Mouse (Mus musculus): ENCODE measurements at regions not wholly inside any gene's neighbourhood (a gene's known extent, or its start where the extent isn't known, plus 50 kb on each side); places are given as distances from the start of the nearest gene placed in this dataset.
"Not testable (repeated sequence)": the region's sequence is repeated elsewhere in the genome, so short reads cannot be mapped to it uniquely, and the experiment has no call there.

- no peak for DNase-seq
Observed at GRCm38 (mm10) chr1:113932492-113932891, 1752.1 kb upstream of the Cntnap5a start.

DNA sequence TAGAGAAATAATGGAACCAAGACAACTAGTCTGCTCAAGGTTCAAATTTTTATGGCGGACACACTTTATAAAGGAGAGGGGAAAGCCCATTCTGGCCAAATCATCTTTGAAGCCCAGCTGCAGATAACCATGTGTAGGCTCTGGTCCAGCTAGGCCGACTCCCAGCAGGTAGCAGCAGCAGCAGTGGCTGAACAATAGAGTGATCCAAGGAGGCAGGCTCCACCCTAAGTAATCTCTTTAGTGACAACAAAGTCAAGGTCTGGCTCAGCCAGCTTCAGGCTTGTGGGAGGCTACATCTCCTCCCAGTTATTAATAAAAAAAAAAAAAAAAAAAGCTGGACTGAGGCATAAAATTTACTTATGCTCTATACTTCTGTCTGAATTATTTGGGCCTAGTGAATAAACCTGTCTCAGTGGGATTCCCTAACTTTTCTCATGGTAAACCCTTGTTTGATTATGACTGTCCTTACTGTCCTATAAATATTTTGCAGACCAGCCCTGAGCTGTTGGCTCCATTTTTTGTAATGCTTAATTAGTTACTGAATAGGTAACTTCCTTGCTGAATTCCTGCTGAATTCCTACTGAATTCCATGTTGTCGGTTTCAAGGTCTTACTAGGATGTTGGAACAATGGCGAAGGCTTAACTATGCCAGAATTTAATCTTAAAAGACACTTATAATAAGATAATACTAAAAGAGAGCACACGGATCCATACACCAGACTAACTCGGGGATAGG lies 1726.4 kb upstream of the Cntnap5a start:
- DNase-seq: no peak

GRCm38 (mm10) chr1:113959267-113959666 lies 1725.3 kb upstream of the Cntnap5a start:
- not testable (repeated sequence) for DNase-seq

DNA sequence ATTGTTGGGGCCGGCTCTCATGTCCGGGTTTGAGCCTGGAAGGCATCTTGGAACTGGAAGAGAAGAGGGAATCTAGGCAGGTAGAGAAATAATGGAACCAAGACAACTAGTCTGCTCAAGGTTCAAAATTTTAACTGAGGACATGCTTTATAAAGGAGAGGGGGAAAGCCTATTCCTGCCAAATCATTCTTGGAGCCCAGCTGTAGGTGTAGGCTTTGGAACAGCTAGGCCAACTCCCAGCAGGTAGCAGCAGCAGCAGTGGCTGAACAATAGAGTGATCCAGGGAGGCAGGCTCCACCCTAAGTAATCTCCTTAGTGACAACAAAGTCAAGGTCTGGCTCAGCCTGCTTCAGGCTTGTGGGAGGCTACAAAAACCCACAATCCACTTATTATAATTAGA lies 1720.6 kb upstream of the Cntnap5a start:
- not testable (repeated sequence) for DNase-seq

DNA sequence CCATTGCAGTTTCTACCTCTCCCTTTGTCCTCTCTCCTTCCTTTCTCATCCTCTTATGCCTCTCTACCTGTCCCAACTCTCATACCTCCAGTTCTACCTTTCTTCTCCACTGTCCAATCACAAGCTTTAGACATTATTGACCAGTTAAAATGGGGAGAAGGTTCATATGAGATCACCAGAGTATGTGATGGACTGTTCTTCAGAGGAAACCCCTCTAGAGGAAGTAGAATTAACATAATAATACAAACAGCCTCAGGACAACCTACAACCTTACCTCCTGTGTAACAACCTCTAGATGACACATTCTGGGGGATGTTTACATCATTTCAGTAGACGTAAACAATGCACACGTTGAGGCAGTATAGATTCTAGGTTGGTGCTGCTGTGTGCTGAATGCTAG lies 1720.1 kb upstream of the Cntnap5a start:
- no peak for DNase-seq

GRCm38 (mm10) chr1:113970617-113971016 lies 1713.9 kb upstream of the Cntnap5a start:
- DNase-seq: no peak

DNA sequence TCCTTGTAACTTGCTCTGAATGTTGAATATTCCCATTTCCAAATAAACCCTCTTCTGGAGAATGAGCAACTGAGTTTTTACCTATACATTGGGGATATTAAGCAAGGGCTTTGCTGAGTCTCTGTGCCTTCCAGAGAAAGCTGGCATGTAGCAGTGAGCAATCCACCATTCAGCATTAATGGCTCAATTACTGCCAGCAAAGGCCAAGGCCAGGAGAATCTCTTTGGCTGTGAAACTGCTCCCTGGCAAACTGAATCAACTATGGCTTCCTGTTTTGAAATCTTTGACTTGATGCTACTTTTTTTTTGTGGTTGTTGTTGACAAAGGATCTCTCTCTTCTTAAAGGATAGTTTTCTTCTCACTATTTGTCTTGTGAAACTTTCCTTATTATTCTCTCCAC lies 1704.4 kb upstream of the Cntnap5a start:
- peak; percentile 37 for DNase-seq

DNA sequence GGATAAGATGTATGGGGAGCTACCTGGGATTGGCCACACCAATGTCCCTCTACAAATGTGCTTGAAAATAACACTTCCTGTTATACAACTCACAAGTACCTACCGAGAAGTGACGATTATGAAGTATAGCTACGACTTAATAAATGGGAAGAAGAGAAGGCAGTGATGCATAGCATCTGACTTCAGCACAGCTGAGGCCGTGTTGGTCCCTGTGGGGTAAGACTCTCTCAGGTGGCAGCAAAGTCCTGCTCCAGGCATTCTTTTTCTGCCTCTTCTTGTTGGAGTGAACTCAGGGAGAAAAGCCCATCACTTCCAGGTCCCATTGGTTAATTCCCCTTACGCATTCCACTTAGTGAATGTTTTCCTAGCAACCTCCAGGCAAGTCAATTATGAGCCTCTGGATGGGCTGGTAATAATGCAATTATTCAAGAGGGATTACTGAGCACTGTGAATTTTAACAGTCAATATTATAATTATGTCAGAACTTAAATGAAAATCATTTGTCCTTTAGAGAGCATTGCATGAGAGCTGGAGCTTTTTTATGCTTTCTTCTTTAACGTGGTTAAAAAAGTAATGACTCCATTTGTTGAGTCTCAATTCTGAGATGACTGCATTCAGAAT lies 1694.8 kb upstream of the Cntnap5a start:
- DNase-seq: no peak

- no peak for DNase-seq
Observed at GRCm38 (mm10) chr1:113992488-113992887, 1692.1 kb upstream of the Cntnap5a start.

GRCm38 (mm10) chr1:114037877-114038276 lies 1646.7 kb upstream of the Cntnap5a start:
- no peak for DNase-seq

DNA sequence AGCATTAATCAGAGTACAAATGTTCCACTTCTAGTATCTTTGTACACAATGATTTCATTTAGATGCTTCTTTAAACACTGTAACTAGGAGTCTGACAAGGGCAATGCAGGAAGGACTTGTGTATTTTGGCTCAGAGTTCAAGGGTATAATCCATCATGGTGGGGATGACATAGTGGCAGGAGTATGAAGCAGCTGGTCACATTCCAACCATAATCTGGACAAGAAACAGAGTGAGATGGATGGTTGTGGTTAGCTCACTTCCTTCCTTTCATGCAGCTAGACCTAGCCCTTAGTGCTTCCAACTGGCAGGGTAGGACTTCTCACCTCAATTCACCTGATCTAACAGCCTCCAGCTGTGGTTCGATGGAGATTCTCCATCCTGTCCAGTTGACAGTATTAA lies 1645.2 kb upstream of the Cntnap5a start:
- no peak for DNase-seq

DNA sequence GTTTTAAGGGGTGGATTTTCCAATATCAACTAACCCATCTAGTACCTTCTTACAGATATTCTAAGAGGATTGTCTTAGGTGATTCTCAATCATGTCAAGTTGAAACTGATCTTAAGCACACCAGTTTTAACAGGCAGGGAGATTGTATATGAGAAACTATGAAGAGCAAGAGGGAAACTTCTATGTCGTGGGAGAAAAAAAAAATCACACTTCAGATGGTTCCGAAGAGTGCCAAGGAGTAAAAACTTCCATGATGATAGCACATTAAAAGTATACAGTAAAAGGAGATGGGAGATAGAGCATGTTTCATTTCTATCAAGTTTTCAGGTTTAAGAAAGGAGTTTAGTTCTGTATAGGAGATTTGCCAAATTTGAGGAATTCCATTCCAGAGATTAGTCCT lies 1621.5 kb upstream of the Cntnap5a start:
- no peak for DNase-seq

DNA sequence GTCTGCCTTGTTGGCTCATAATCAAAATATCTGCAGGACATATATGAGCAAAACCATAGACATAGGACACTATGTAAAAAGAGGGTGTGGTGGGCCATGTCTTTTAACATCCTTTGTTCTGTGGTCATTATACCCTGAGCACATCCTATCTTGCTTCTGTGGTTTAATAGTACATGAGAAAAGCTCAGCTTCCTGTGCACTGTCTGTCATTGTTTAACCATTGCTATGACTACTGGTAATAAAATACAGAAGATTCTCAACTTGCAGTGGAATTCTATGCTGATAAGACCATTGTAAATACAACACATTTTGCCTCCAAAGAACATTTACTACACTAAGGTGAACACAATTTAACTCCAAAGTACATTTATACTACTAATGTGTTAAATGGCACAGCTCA lies 1610.0 kb upstream of the Cntnap5a start:
- no peak for DNase-seq
